Comparison of ENCODE assay signal across 25 mouse cellular contexts in the genomic region with DNA sequence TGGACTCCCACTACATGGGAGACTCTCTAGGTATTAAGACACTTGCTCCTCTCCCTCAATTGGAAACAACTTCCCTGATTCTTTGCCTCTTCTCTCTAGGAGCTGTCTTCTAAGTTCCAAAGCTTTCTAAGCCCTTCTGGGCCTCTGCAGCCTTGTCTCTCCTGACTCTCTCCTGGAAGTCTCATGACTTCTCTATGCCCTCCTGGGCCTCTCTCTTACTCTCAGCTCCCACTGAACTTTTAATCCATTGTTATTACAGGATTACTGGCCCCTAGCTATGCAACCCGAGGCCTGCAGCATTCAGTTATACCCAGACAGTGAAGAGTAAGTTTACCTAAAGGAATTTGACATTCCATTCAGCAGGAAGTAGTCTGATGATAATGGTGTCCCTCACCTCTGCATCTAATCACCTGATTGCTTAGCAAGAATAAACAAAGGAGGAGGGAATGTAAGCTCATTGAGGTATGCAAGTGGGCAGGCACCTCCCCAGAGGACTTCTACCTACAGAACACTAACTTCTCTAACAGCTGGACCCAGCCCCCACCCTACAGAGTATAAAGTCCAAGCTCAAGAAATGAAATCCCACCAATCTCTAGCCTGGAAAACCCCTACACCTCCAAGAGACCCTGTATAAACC.
A peak's percentile ranks its signal among the peaks of the same experiment; 100 is the strongest.
DNase-seq lines count a peak whose midpoint lies in the region; ATAC-seq lines count a peak whose summit lies in the region.
"Had no signal": no experiment of that assay in that cellular context is flagged by ENCODE, and none has a peak within 500 bp of the region (broad histone marks: within the 10 kb centered on the region; RNA-seq: fewer than 3 reads in every experiment).

No protein-coding gene starts in this region.

- no peaks in the 10 kb centered on the region for H3K27me3 ChIP-seq in embryonic facial prominence, embryonic 12.5 days
- H3K27me3 ChIP-seq in stomach, embryonic 14.5 days (ENCODE audit: control insufficient read depth, insufficient read depth, low read length): no peaks in the 10 kb centered on the region
- H3K27me3 ChIP-seq: limb, embryonic 12.5 days; neural tube, embryonic 12.5 days had no signal

- no peak overlapping the region for H3K4me3 ChIP-seq in embryonic facial prominence, embryonic 12.5 days
- H3K4me3 ChIP-seq in stomach, embryonic 14.5 days (ENCODE audit: low read depth, low read length): no peak overlapping the region
- H3K4me3 ChIP-seq: limb, embryonic 12.5 days; neural tube, embryonic 12.5 days had no signal

- H3K27ac ChIP-seq in embryonic facial prominence, embryonic 12.5 days: no peak overlapping the region
- no peak overlapping the region for H3K27ac ChIP-seq in stomach, embryonic 14.5 days (ENCODE audit: low read length)
- H3K27ac ChIP-seq: limb, embryonic 12.5 days; neural tube, embryonic 12.5 days had no signal

- H3K4me2 ChIP-seq in embryonic facial prominence, embryonic 12.5 days (replicated peaks): no peak overlapping the region
- H3K4me2 ChIP-seq in stomach, embryonic 14.5 days (replicated peaks; ENCODE audit: low read depth, low read length): no peak overlapping the region
- H3K4me2 ChIP-seq: heart, embryonic 11.5 days; limb, embryonic 12.5 days; liver, embryonic 11.5 days; midbrain, embryonic 11.5 days; neural tube, embryonic 12.5 days had no signal

- no peaks in the 10 kb centered on the region for H3K4me1 ChIP-seq in embryonic facial prominence, embryonic 12.5 days
- no peaks in the 10 kb centered on the region for H3K4me1 ChIP-seq in stomach, embryonic 14.5 days (ENCODE audit: control insufficient read depth, insufficient read depth, low read length)
- H3K4me1 ChIP-seq: limb, embryonic 12.5 days; neural tube, embryonic 12.5 days had no signal

- ATAC-seq in embryonic facial prominence, embryonic 12.5 days (ENCODE audit: insufficient number of reproducible peaks, insufficient read depth, low FRiP score, low TSS enrichment): peak; percentile 38; the same call in 1 of the 2 replicates
- ATAC-seq in stomach, embryonic 14.5 days (ENCODE audit: insufficient number of reproducible peaks, insufficient read depth, low FRiP score, low read depth): peak; percentile 42; the same call in 1 of the 2 replicates
- no peak for ATAC-seq in megakaryocyte, adult 5-6 weeks (ENCODE audit: poor library complexity, severe bottlenecking)
- ATAC-seq: CD4-positive, CD25-positive, alpha-beta regulatory T cell, adult 4 months; forebrain, embryonic 14.5 days; hindbrain, embryonic 16.5 days; liver, postnatal 0 days; lung, postnatal 0 days had no signal

- WGBS in embryonic facial prominence, embryonic 12.5 days: 18% methylated on average over 1 of the region's 1 CpGs
- 15% methylated on average over 1 of the region's 1 CpGs for WGBS in stomach, embryonic 14.5 days

- no peak overlapping the region for H3K9ac ChIP-seq in embryonic facial prominence, embryonic 12.5 days
- no peak overlapping the region for H3K9ac ChIP-seq in stomach, embryonic 14.5 days (replicated peaks; ENCODE audit: low read depth, low read length)
- H3K9ac ChIP-seq: limb, embryonic 12.5 days; liver, postnatal 0 days; neural tube, embryonic 12.5 days had no signal

- peaks cover 5% of the 10 kb centered on the region; the same call in 1 of the 2 replicates for H3K36me3 ChIP-seq in embryonic facial prominence, embryonic 12.5 days
- no peaks in the 10 kb centered on the region for H3K36me3 ChIP-seq in stomach, embryonic 14.5 days (ENCODE audit: control insufficient read depth, insufficient read depth, low read length)

- DNase-seq in kidney, adult 9 months: peak; percentile 2
- no peak for DNase-seq in kidney, postnatal 10 days
- DNase-seq in ES-CJ7 (ENCODE audit: low read depth, low spot score): peak; percentile 64
- DNase-seq in left cerebral cortex, adult 9 months (ENCODE audit: low spot score in 2 of 2): no peak
- no peak for DNase-seq in heart, adult 18-20 months
- DNase-seq: adrenal gland, postnatal 36 days; cerebellum, adult 11 months; cerebellum, adult 9-11 months; liver, postnatal 0 days; retina, postnatal 1 day; right cerebral cortex, postnatal 25 days; spleen, adult 18-20 months; thymus, postnatal 25 days had no signal

- H3K9me3 ChIP-seq in embryonic facial prominence, embryonic 12.5 days: no peaks in the 10 kb centered on the region
- H3K9me3 ChIP-seq in stomach, embryonic 14.5 days (ENCODE audit: control insufficient read depth, low read depth, low read length): no peaks in the 10 kb centered on the region
- H3K9me3 ChIP-seq: limb, embryonic 12.5 days; neural tube, embryonic 12.5 days had no signal

Comparison
In these comparisons a context has a peak if more than half of its experiments do, and no peak if none do; other contexts are left out.
1. DNase-seq: peak in kidney, adult 9 months (single experiment) and ES-CJ7 (single experiment); none in kidney, postnatal 10 days (single experiment), left cerebral cortex, adult 9 months (0 of 2) and heart, adult 18-20 months (0 of 2).